Mouse (Mus musculus) CD4-positive, CD25-positive, alpha-beta regulatory T cell, adult 4 months (primary cell): ENCODE data around the gene Ntan1. TPM values are rescaled to one million over a fixed set of nuclear protein-coding genes. Genes with fewer than 3 reads are reported as not detected.
"Not testable (repeated sequence)": the region's sequence is repeated elsewhere in the genome, so short reads cannot be mapped to it uniquely, and the experiment has no call there.

Experiments used
- ATAC-seq: one replicate; pipeline ENCODE4 v1.8.0; 2017
- polyA plus RNA-seq, 2 experiments: library from polyadenylated mRNA; unstranded; fragments of 100-300 nt; shearing (Covaris generic); gene quantifications; one replicate each; pipeline ENCODE4 v1.2.1; 2017

The Ntan1 gene
- polyA plus RNA-seq, 2 experiments from 2014 or later: 129 to 146 TPM

GRCm38 (mm10) chr16:13834382-13834781 lies 15.7 kb downstream of the Ntan1 start:
- no peak for ATAC-seq

GRCm38 (mm10) chr16:13840056-13840455 lies 21.4 kb downstream of the Ntan1 start:
- no peak for ATAC-seq

GRCm38 (mm10) chr16:13840956-13841355 lies 22.3 kb downstream of the Ntan1 start:
- ATAC-seq: no peak

GRCm38 (mm10) chr16:13845031-13845430 lies 26.4 kb downstream of the Ntan1 start:
- ATAC-seq: peak; percentile 29

- no peak for ATAC-seq
Measured at GRCm38 (mm10) chr16:13846675-13847074, 28.0 kb downstream of the Ntan1 start.

- ATAC-seq: peak; percentile 67
Measured at GRCm38 (mm10) chr16:13848310-13848709, 29.7 kb downstream of the Ntan1 start.

GRCm38 (mm10) chr16:13851446-13851845 lies 32.8 kb downstream of the Ntan1 start:
- no peak for ATAC-seq

- no peak for ATAC-seq
Measured at GRCm38 (mm10) chr16:13853886-13854285, 35.2 kb downstream of the Ntan1 start.

- ATAC-seq: no peak
Measured at GRCm38 (mm10) chr16:13866076-13866475, 47.4 kb downstream of the Ntan1 start.

- ATAC-seq: no peak
Measured at GRCm38 (mm10) chr16:13866616-13867015, 48.0 kb downstream of the Ntan1 start.

- ATAC-seq: not testable (repeated sequence)
Measured at GRCm38 (mm10) chr16:13867406-13867805, 48.8 kb downstream of the Ntan1 start.

GRCm38 (mm10) chr16:13867910-13868514 lies 49.4 kb downstream of the Ntan1 start:
- no peak for ATAC-seq

- ATAC-seq: no peak
Measured at GRCm38 (mm10) chr16:13875483-13875882, 56.8 kb downstream of the Ntan1 start.

- ATAC-seq: no peak
Measured at GRCm38 (mm10) chr16:13883094-13883774, 64.6 kb downstream of the Ntan1 start.

Other genes with a start within 250 kb of the Ntan1 start
- gene Parn, start 150.7 kb upstream of the Ntan1 start, polyA plus RNA-seq: 10 to 100 TPM; 36.0 to 41.4 TPM
- gene Bfar, start 147.0 kb upstream of the Ntan1 start, polyA plus RNA-seq: 10 to 100 TPM; 60.0 to 64.7 TPM
- 1 to 10 TPM; 7.3 to 7.5 TPM for gene 3110001I22Rik, start 146.9 kb upstream of the Ntan1 start, polyA plus RNA-seq
- gene Pla2g10, start 87.9 kb upstream of the Ntan1 start, polyA plus RNA-seq: not detected
- gene Rrn3, start 38.1 kb upstream of the Ntan1 start, polyA plus RNA-seq: 10 to 100 TPM; 54.1 to 65.3 TPM
- 10 to 100 TPM; 21.0 to 28.2 TPM for gene Pdxdc1, start 84.3 kb downstream of the Ntan1 start, polyA plus RNA-seq
- under 1 TPM; 0.55 to 0.91 TPM for gene Mpv17l, start 84.3 kb downstream of the Ntan1 start, polyA plus RNA-seq
- gene 2900011O08Rik, start 167.8 kb downstream of the Ntan1 start, polyA plus RNA-seq: not detected
- gene Ifitm7, start 168.0 kb downstream of the Ntan1 start, polyA plus RNA-seq: not detected